Comparison of ENCODE assay signal across 8 mouse cellular contexts in the genomic region with DNA sequence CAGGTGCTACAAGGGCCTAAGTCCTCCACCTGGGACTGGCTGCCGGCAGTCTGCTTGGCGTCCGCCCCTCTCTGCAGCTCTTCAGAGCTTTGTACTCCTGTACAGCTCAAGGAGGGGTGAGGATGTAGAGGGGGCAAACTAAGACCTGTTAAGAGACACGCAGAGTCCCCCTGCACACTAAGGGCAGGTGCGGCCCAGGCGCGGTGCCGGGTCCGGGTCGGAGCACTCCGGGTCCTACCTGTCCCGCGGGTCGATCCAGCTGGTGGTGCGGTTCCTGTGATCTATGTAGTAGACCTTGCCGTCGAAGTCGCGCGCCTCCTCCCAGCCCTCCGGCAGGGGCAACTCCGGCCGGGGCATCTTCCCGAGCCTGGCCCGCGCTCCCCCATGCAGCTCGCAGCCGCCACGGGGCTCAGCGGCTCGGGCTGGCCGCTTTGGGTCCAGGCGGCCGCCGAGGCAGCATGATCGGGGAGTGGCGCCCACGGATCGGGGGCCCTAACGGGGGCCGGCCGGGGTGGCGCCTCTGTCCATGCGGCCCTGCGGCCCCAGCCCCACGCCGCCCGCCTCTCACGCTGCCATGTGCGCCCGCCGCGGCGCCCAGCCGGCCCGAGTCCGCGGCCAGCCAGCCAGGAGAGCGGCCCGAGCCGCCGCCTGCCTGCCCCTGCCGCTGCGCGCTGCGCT. TPM values are rescaled to one million over a fixed set of nuclear protein-coding genes. Genes with fewer than 3 reads are reported as not detected.
DNase-seq lines count a peak whose midpoint lies in the region; ATAC-seq and TF ChIP-seq lines count a peak whose summit lies in the region.

No protein-coding gene starts in this region.

- no peak for DNase-seq in frontal cortex, postnatal 14 days (ENCODE audit: low spot score in 2 of 2)
- peak; percentile 39 for DNase-seq in ES-CJ7 (ENCODE audit: low read depth, low spot score)
- peak; percentile 30 for DNase-seq in hindbrain, postnatal 0 days (ENCODE audit: low spot score)
- peak; percentile 9 to 40 for DNase-seq in lung, postnatal 4 days
- DNase-seq in yolk sac, embryonic 10.5 days (ENCODE audit: low spot score): peak; percentile 38

- peak overlapping the region; percentile 77 for H3K9ac ChIP-seq in embryonic facial prominence, embryonic 12.5 days
- H3K9ac ChIP-seq in hindbrain, postnatal 0 days (replicated peaks; ENCODE audit: low read length): peak overlapping the region; percentile 77

- WGBS in embryonic facial prominence, embryonic 12.5 days: under 1% methylated on average over 43 of the region's 66 CpGs
- under 1% methylated on average over 36 of the region's 66 CpGs for WGBS in hindbrain, postnatal 0 days

- H3K27ac ChIP-seq in embryonic facial prominence, embryonic 12.5 days: 0 out of 2 replicates have a peak overlapping the region, but pooled peaks have one; percentile 7
- H3K27ac ChIP-seq in hindbrain, postnatal 0 days: peak overlapping the region; percentile 56

- peaks cover 47% of the 10 kb centered on the region for H3K27me3 ChIP-seq in embryonic facial prominence, embryonic 12.5 days
- H3K27me3 ChIP-seq in hindbrain, postnatal 0 days (ENCODE audit: insufficient read depth, low read length): no peaks in the 10 kb centered on the region

- peak; percentile 20 for ATAC-seq in frontal cortex, adult (ENCODE audit: low TSS enrichment)
- ATAC-seq in embryonic facial prominence, embryonic 12.5 days (ENCODE audit: insufficient number of reproducible peaks, insufficient read depth, low FRiP score, low TSS enrichment): peak; percentile 61
- ATAC-seq in hindbrain, postnatal 0 days: peak; percentile 57
- no peak for ATAC-seq in erythroid progenitor cell, adult 5-6 weeks (replicated peaks; ENCODE audit: low FRiP score, poor library complexity, severe bottlenecking)

- peak overlapping the region; percentile 72 for H3K4me3 ChIP-seq in embryonic facial prominence, embryonic 12.5 days
- peak overlapping the region; percentile 81 for H3K4me3 ChIP-seq in hindbrain, postnatal 0 days (ENCODE audit: low read length)

- peaks cover 15% of the 10 kb centered on the region for H3K4me1 ChIP-seq in embryonic facial prominence, embryonic 12.5 days
- 0 out of 2 replicates have a peak, but pooled peaks cover 10% of the 10 kb centered on the region for H3K4me1 ChIP-seq in hindbrain, postnatal 0 days (ENCODE audit: insufficient read depth, low read length)

- H3K36me3 ChIP-seq in embryonic facial prominence, embryonic 12.5 days: no peaks in the 10 kb centered on the region
- no peaks in the 10 kb centered on the region for H3K36me3 ChIP-seq in hindbrain, postnatal 0 days (ENCODE audit: insufficient read depth, low read length)

- H3K9me3 ChIP-seq in embryonic facial prominence, embryonic 12.5 days: no peaks in the 10 kb centered on the region
- no peaks in the 10 kb centered on the region for H3K9me3 ChIP-seq in hindbrain, postnatal 0 days (ENCODE audit: low read length)

- H3K4me2 ChIP-seq in embryonic facial prominence, embryonic 12.5 days (replicated peaks): peak overlapping the region; percentile 95
- peak overlapping the region; percentile 85 for H3K4me2 ChIP-seq in hindbrain, postnatal 0 days (ENCODE audit: low read depth, low read length)

- TF ChIP-seq CTCF in hindbrain, postnatal 0 days (IDR thresholded peaks at IDR 0.05; ENCODE audit: low read depth): no peak

RNA-seq across cellular contexts. Expression of gene Wwc1, which starts 0.5 kb away (rescaled TPM):
- 5.7 and 7.8 TPM in 2 replicates for polyA plus RNA-seq in embryonic facial prominence, embryonic 12.5 days (2016; fragmentation: Nextera tagmentation; extraction: Ambion mirVana)
- total RNA-seq in hindbrain, postnatal 0 days (2014; rRNA removed): 17.8 and 20.4 TPM in 2 replicates
- polyA plus RNA-seq in hindbrain, postnatal 0 days (2015; fragmentation: Nextera tagmentation; extraction: Ambion mirVana): 8.6 and 9.0 TPM in 2 replicates
- not detected in 2 replicates for total RNA-seq in erythroid progenitor cell, adult 5-6 weeks (2015; ENCODE audit: low replicate concordance)
- not detected in 2 replicates for total RNA-seq in erythroid progenitor cell, adult 5-6 weeks (2017; ENCODE audit: low replicate concordance)

Comparison
In these comparisons a context has a peak if more than half of its experiments do, and no peak if none do; other contexts are left out.
1. DNase-seq: peak in ES-CJ7 (single experiment), hindbrain, postnatal 0 days (single experiment), lung, postnatal 4 days (2 of 2) and yolk sac, embryonic 10.5 days (single experiment); none in frontal cortex, postnatal 14 days (0 of 2).
2. RNA of gene Wwc1, which starts 0.5 kb away (total RNA-seq): 17.8 to 20.4 TPM in hindbrain, postnatal 0 days; not detected in erythroid progenitor cell, adult 5-6 weeks; every median in the first group is over 10 times any median in the second.